ENCODE assay signal across 8 mouse cellular contexts in the genomic region with DNA sequence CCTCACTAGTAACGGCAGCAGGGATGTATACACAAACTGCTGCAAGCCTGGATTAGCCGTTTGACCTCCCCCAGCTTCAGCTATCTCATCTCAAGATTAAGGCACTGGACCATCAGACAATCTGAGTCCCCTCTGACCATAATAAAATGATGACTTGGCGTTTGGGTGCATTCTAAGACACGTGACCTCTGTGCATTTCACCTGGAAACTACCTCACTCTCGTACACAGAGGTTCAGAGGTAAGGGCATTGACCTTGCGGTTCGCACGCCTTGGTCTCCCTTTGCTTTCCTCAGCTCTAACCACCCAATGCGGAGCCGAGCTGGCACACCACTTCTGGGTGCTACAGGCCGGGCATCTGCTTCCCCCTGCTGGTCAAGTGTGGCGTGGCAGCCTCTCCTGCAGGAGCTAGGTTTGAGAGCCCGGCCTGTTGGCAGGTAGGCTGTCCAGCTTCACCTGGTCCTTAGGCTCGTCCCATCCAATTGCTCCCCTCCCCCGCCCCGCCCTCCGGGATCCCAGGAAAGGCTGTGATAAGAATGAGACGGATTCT. TPM values are rescaled to one million over a fixed set of nuclear protein-coding genes. Genes with fewer than 3 reads are reported as not detected.
DNase-seq lines count a peak whose midpoint lies in the region; ATAC-seq and TF ChIP-seq lines count a peak whose summit lies in the region.

No protein-coding gene starts in this region.

- peaks cover 36% of the 10 kb centered on the region for H3K4me1 ChIP-seq in G1E (ENCODE audit: insufficient read depth, low read depth, low read length)
- peaks cover 22% of the 10 kb centered on the region for H3K4me1 ChIP-seq in hindbrain, embryonic 10.5 days (replicated peaks)
- H3K4me1 ChIP-seq in lung, embryonic 15.5 days = peaks cover 14% of the 10 kb centered on the region
- H3K4me1 ChIP-seq in olfactory bulb, adult 2 months (ENCODE audit: control insufficient read depth, insufficient read depth, low read length) = no peaks in the 10 kb centered on the region; the same call in 1 of the 2 replicates

- no peaks in the 10 kb centered on the region for H3K36me3 ChIP-seq in G1E (replicated peaks)
- H3K36me3 ChIP-seq in hindbrain, embryonic 10.5 days = no peaks in the 10 kb centered on the region
- H3K36me3 ChIP-seq in lung, embryonic 15.5 days = no peaks in the 10 kb centered on the region

- peak; percentile 64 for ATAC-seq in G1E (ENCODE audit: extremely low read depth, insufficient number of reproducible peaks, low FRiP score, poor library complexity, severe bottlenecking)
- peak; percentile 62 for ATAC-seq in lung, embryonic 15.5 days (ENCODE audit: borderline replicate concordance, extremely low read depth, low FRiP score, low TSS enrichment)

- H3K9me3 ChIP-seq in G1E (replicated peaks) = no peaks in the 10 kb centered on the region
- no peaks in the 10 kb centered on the region for H3K9me3 ChIP-seq in hindbrain, embryonic 10.5 days
- no peaks in the 10 kb centered on the region for H3K9me3 ChIP-seq in lung, embryonic 15.5 days

- H3K9ac ChIP-seq in lung, embryonic 15.5 days = no peak overlapping the region

- peak; percentile 85 for DNase-seq in G1E (ENCODE audit: low spot score)
- peak; percentile 93 for DNase-seq in cerebellum, adult 8-10 months
- DNase-seq in frontal cortex, adult 2 months (ENCODE audit: extremely low spot score in 1 of 2, low spot score in 1 of 2) = peak; percentile 75 to 96
- peak; percentile 89 for DNase-seq in hindbrain, embryonic 10.5 days (ENCODE audit: low spot score)
- peak; percentile 86 for DNase-seq in layer of hippocampus, adult 9-10 months (ENCODE audit: low spot score)
- peak; percentile 66 to 71 for DNase-seq in thymus, adult 18-20 months

- TF ChIP-seq POLR2A in olfactory bulb, adult 2 months (IDR thresholded peaks at IDR 0.05; ENCODE audit: insufficient read depth, low read depth, low read length) = no peak

- H3K4me2 ChIP-seq in lung, embryonic 15.5 days = peak overlapping the region; percentile 40; the same call in 1 of the 2 replicates

- peak overlapping the region; percentile 10; the same call in 1 of the 2 replicates for H3K4me3 ChIP-seq in G1E (ENCODE audit: low read depth, low read length)
- peak overlapping the region; percentile 21; the same call in 1 of the 2 replicates for H3K4me3 ChIP-seq in hindbrain, embryonic 10.5 days
- H3K4me3 ChIP-seq in lung, embryonic 15.5 days = peak overlapping the region; percentile 4; the same call in 1 of the 2 replicates
- no peak overlapping the region for H3K4me3 ChIP-seq in olfactory bulb, adult 2 months (ENCODE audit: insufficient read depth, low read depth, low read length)

- 2% methylated on average over 18 of the region's 18 CpGs for whole genome bisulfite sequencing in hindbrain, embryonic 10.5 days
- WGBS in lung, embryonic 15.5 days = 2% methylated on average over 18 of the region's 18 CpGs
- 2% methylated on average over 18 of the region's 18 CpGs for WGBS in olfactory bulb, adult 2 months

- peak; percentile 89 for TF ChIP-seq CTCF in G1E (IDR thresholded peaks at IDR 0.05; ENCODE audit: low read depth, low read length)
- peak; percentile 96 for TF ChIP-seq CTCF in olfactory bulb, adult 2 months (IDR thresholded peaks at IDR 0.05; ENCODE audit: insufficient read depth, low read depth, low read length)

- peaks cover 95% of the 10 kb centered on the region for H3K27me3 ChIP-seq in G1E (ENCODE audit: insufficient read depth, low read length)
- H3K27me3 ChIP-seq in hindbrain, embryonic 10.5 days (ENCODE audit: insufficient read depth, poor library complexity, severe bottlenecking) = peaks cover 100% of the 10 kb centered on the region
- peaks cover 86% of the 10 kb centered on the region for H3K27me3 ChIP-seq in lung, embryonic 15.5 days

- no peak overlapping the region for H3K27ac ChIP-seq in hindbrain, embryonic 10.5 days
- H3K27ac ChIP-seq in lung, embryonic 15.5 days = no peak overlapping the region
- H3K27ac ChIP-seq in olfactory bulb, adult 2 months (ENCODE audit: insufficient read depth, low read depth, low read length) = no peak overlapping the region

RNA-seq across cellular contexts. Expression of a gene that starts 10.1 kb away (rescaled TPM):
- total RNA-seq in G1E (2014; fragmentation: Nextera tagmentation) (7.8 and 10.6 TPM in 2 replicates), G1E (2017) (9.0 and 11.3 TPM in 2 replicates)
- polyA plus RNA-seq in G1E (2012) = 3.6 and 5.0 TPM in 2 replicates
- polyA plus RNA-seq in frontal cortex, adult 2 months (2012; rRNA removed) = 16.1 and 16.3 TPM in 2 replicates
- polyA plus RNA-seq in hindbrain, embryonic 10.5 days (2016; fragmentation: Nextera tagmentation; extraction: Ambion mirVana) = 24.3 TPM in 2 replicates
- polyA plus RNA-seq in lung, embryonic 15.5 days (2015; fragmentation: Nextera tagmentation; extraction: Ambion mirVana) = 16.1 and 17.6 TPM in 2 replicates
- polyA plus RNA-seq in olfactory bulb, adult 2 months (2012; ENCODE audit: insufficient read depth, insufficient read length, low replicate concordance, missing spikeins) = not detected in 2 replicates
